Mouse (Mus musculus): ENCODE measurements around the gene Smox. TPM values are rescaled to one million over a fixed set of nuclear protein-coding genes. Genes with fewer than 3 reads are reported as not detected.
A peak's percentile ranks its signal among the peaks of the same experiment; 100 is the strongest.

Smox gene
- 58.1 and 75.0 TPM in 2 replicates for polyA plus RNA-seq (2012; rRNA removed)
- polyA plus RNA-seq (2014; fragmentation: Nextera tagmentation; extraction: Ambion mirVana): 70.4 and 85.8 TPM in 2 replicates

- Histone ChIP-seq H3K9ac (replicated peaks) (peak within 1 kb of the TSS; percentile 83), H3K27me3 (ENCODE audit: control insufficient read depth, insufficient read depth, low read length) (no peaks in the 10 kb centered on the region; the same call in 1 of the 2 replicates), H3K9me3 (ENCODE audit: control insufficient read depth, low read length) (no peaks in the 10 kb centered on the region), H3K4me3 (ENCODE audit: insufficient read depth in 1 of 2, low read depth in 2 of 2, low read length in 2 of 2) (peak within 1 kb of the TSS; percentile 82 to 98), H3K4me1 (replicated peaks; ENCODE audit: control insufficient read depth in 2 of 2, insufficient read depth in 2 of 2, low read length in 1 of 2) (peaks cover 34 to 43% of the 10 kb centered on the region in 2 experiments), H3K36me3 (replicated peaks; ENCODE audit: control insufficient read depth, insufficient read depth, low read depth) (no peaks in the 10 kb centered on the region), H3K27ac (peak within 1 kb of the TSS; percentile 48), H3K4me2 (ENCODE audit: low read depth) (peak within 1 kb of the TSS; percentile 82)
- DNase-seq (ENCODE audit: low read depth in 3 of 3, low spot score in 3 of 3): no peak
- ATAC-seq (ENCODE audit: insufficient read depth): no peak
- 14% methylated on average over 7 of the region's 7 CpGs for WGBS (ENCODE audit: insufficient replicate concordance)
- TF ChIP-seq EP300 (IDR thresholded peaks at IDR 0.05; ENCODE audit: low read depth): no peak
- no peak for TF ChIP-seq CTCF (IDR thresholded peaks at IDR 0.05; ENCODE audit: low read depth)
Measured at GRCm38 (mm10) chr2:131491196-131491595, at the start of gene Smox. Smox (plus strand) TSS chr2:131491496.

DNA sequence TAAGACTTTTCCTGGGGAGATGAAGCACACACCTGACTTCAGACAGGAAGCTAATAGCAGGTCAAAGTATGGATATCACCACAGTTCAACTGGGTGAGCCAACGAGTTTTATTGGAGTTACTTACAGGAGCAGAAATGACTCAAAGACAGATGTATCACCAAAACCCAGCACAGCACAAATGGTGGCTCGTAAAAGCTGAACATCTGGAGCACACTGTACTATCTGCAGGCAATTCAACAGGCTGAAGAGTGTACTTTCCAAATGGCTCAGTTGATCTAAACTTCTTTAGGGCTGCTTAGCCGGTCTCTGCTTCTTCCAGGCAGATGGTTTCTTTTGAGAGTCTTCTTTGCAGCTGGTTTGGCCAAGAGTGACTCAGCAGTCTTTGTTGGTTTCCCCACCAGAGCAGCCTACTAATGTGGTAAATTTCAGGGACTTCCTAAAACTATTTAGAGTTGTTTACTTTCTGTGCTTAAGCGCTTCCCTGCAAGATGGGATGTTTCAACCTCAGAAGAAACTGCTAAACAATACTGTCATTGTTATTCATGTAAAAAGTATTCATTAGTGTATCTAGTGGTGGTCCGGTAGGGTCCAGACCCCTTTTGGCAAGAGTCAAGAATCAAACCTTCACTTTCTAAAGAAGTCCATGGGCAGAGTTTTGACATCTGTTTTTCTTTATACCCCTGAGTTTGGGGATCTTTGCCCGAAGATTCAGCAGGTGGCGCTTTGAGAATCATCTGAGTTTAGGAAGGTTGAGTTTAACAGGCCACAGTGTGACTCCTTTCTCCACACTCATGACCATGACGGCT is 48.0 kb upstream of the Smox start:
- no peak overlapping the region for H3K27ac ChIP-seq
- no peaks in the 10 kb centered on the region for H3K9me3 ChIP-seq (ENCODE audit: control insufficient read depth, low read length)
- ATAC-seq (ENCODE audit: insufficient read depth) (no peak), DNase-seq (ENCODE audit: low read depth in 3 of 3, low spot score in 3 of 3) (no peak)
- no peaks in the 10 kb centered on the region for H3K27me3 ChIP-seq (ENCODE audit: control insufficient read depth, insufficient read depth, low read length)
- peaks cover 0 to 3% of the 10 kb centered on the region in 2 experiments; a peak in 1 of 4 replicates for H3K4me1 ChIP-seq (replicated peaks; ENCODE audit: control insufficient read depth in 2 of 2, insufficient read depth in 2 of 2, low read length in 1 of 2)
- H3K9ac ChIP-seq (replicated peaks): no peak overlapping the region
- H3K4me2 ChIP-seq (ENCODE audit: low read depth): no peak overlapping the region
- 70% methylated on average over 8 of the region's 8 CpGs for WGBS (ENCODE audit: insufficient replicate concordance)
- H3K36me3 ChIP-seq (replicated peaks; ENCODE audit: control insufficient read depth, insufficient read depth, low read depth): no peaks in the 10 kb centered on the region
- H3K4me3 ChIP-seq (ENCODE audit: insufficient read depth in 1 of 2, low read depth in 2 of 2, low read length in 2 of 2): no peak overlapping the region
- 0 out of 2 replicates have a peak, but pooled peaks have one; percentile 21 for TF ChIP-seq CTCF (IDR thresholded peaks at IDR 0.05; ENCODE audit: low read depth)
- TF ChIP-seq EP300 (IDR thresholded peaks at IDR 0.05; ENCODE audit: low read depth): no peak

GRCm38 (mm10) chr2:131443891-131444190 is 47.5 kb upstream of the Smox start:
- H3K36me3 ChIP-seq (replicated peaks; ENCODE audit: control insufficient read depth, insufficient read depth, low read depth): no peaks in the 10 kb centered on the region
- no peaks in the 10 kb centered on the region for H3K27me3 ChIP-seq (ENCODE audit: control insufficient read depth, insufficient read depth, low read length)
- 75% methylated on average over 1 of the region's 1 CpGs for WGBS (ENCODE audit: insufficient replicate concordance)
- no peak overlapping the region for H3K27ac ChIP-seq
- H3K9ac ChIP-seq (replicated peaks): no peak overlapping the region
- TF ChIP-seq EP300 (IDR thresholded peaks at IDR 0.05; ENCODE audit: low read depth): no peak
- no peak for TF ChIP-seq CTCF (IDR thresholded peaks at IDR 0.05; ENCODE audit: low read depth)
- H3K4me2 ChIP-seq (ENCODE audit: low read depth): no peak overlapping the region
- ATAC-seq (ENCODE audit: insufficient read depth): no peak
- H3K4me1 ChIP-seq (replicated peaks; ENCODE audit: control insufficient read depth in 2 of 2, insufficient read depth in 2 of 2, low read length in 1 of 2): peaks cover 0 to 3% of the 10 kb centered on the region in 2 experiments; a peak in 1 of 4 replicates
- no peak for DNase-seq (ENCODE audit: low read depth in 3 of 3, low spot score in 3 of 3)
- H3K9me3 ChIP-seq (ENCODE audit: control insufficient read depth, low read length): no peaks in the 10 kb centered on the region
- no peak overlapping the region for H3K4me3 ChIP-seq (ENCODE audit: insufficient read depth in 1 of 2, low read depth in 2 of 2, low read length in 2 of 2)

- H3K4me1 ChIP-seq (replicated peaks; ENCODE audit: control insufficient read depth in 2 of 2, insufficient read depth in 2 of 2, low read length in 1 of 2): peaks cover 0 to 9% of the 10 kb centered on the region in 2 experiments; a peak in 2 of 4 replicates
- DNase-seq (ENCODE audit: low read depth in 3 of 3, low spot score in 3 of 3) (no peak), ATAC-seq (ENCODE audit: insufficient read depth) (no peak)
- H3K36me3 ChIP-seq (replicated peaks; ENCODE audit: control insufficient read depth, insufficient read depth, low read depth): no peaks in the 10 kb centered on the region
- H3K27ac ChIP-seq: no peak overlapping the region
- TF ChIP-seq EP300 (IDR thresholded peaks at IDR 0.05; ENCODE audit: low read depth) (no peak), CTCF (IDR thresholded peaks at IDR 0.05; ENCODE audit: low read depth) (no peak)
- WGBS (ENCODE audit: insufficient replicate concordance): 26% methylated on average over 2 of the region's 2 CpGs
- H3K4me2 ChIP-seq (ENCODE audit: low read depth): no peak overlapping the region
- no peak overlapping the region for H3K4me3 ChIP-seq (ENCODE audit: insufficient read depth in 1 of 2, low read depth in 2 of 2, low read length in 2 of 2)
- H3K9me3 ChIP-seq (ENCODE audit: control insufficient read depth, low read length): no peaks in the 10 kb centered on the region
- no peak overlapping the region for H3K9ac ChIP-seq (replicated peaks)
- no peaks in the 10 kb centered on the region for H3K27me3 ChIP-seq (ENCODE audit: control insufficient read depth, insufficient read depth, low read length)
Measured at GRCm38 (mm10) chr2:131446416-131446982, 44.8 kb upstream of the Smox start.

Data from liver, embryonic 14.5 days (tissue).